Mouse (Mus musculus) lung, embryonic 16.5 days (tissue): ENCODE measurements at regions not wholly inside any gene's neighbourhood (a gene's known extent, or its start where the extent isn't known, plus 50 kb on each side); places are given as distances from the start of the nearest gene placed in this dataset.

Experiments
- ATAC-seq: fragments of 200-750 bp; cut with Nextera tagmentation; 2 replicates; pipeline ENCODE4 v1.8.0; 2017; ENCODE audit warnings: low read depth, mild to moderate bottlenecking, moderate library complexity
- H3K27ac ChIP-seq: fragments of 300-500 bp; sonication (generic); 2 replicates; pipeline ENCODE4 v1.5.1; 2014; ENCODE audit warnings: mild to moderate bottlenecking, control low read depth, low read length
- H3K27me3 ChIP-seq: fragments of 300-500 bp; sonication (generic); 2 replicates; pipeline ENCODE4 v1.6.1; 2014; ENCODE audit warnings: low read depth, low read length, mixed read lengths; ENCODE audit not compliant: control insufficient read depth, insufficient read depth
- H3K36me3 ChIP-seq: fragments of 300-500 bp; sonication (generic); 2 replicates; pipeline ENCODE4 v1.6.1; 2014; ENCODE audit warnings: low read length; ENCODE audit not compliant: control insufficient read depth, insufficient read depth
- H3K4me1 ChIP-seq: fragments of 300-500 bp; sonication (generic); replicated peaks from 2 replicates; pipeline ENCODE4 v1.6.1; 2014; ENCODE audit warnings: low read length, mixed read lengths; ENCODE audit not compliant: control insufficient read depth, insufficient read depth
- H3K4me2 ChIP-seq: fragments of 300-500 bp; sonication (generic); 2 replicates; pipeline ENCODE4 v1.6.1; 2014; ENCODE audit warnings: low read depth, low read length, control low read depth
- H3K4me3 ChIP-seq: fragments of 300-500 bp; sonication (generic); 2 replicates; pipeline ENCODE4 v1.5.1; 2014; ENCODE audit warnings: mild to moderate bottlenecking, low read length, control low read depth
- H3K9ac ChIP-seq: fragments of 300-500 bp; sonication (generic); 2 replicates; pipeline ENCODE4 v1.6.1; 2014; ENCODE audit warnings: low read length, control low read depth
- H3K9me3 ChIP-seq: fragments of 300-500 bp; sonication (generic); 2 replicates; pipeline ENCODE4 v1.6.1; 2016; ENCODE audit warnings: low read length; ENCODE audit not compliant: control insufficient read depth
- WGBS: fragments of 180-500 bp; shearing (Covaris S2); extraction: QIAGEN DNeasy Blood & Tissue Kit; methylation state at CpG from one replicate; pipeline ENCODE4 v1.1.7; 2014; 5-methylcytosine and 5-hydroxymethylcytosine counted together

DNA sequence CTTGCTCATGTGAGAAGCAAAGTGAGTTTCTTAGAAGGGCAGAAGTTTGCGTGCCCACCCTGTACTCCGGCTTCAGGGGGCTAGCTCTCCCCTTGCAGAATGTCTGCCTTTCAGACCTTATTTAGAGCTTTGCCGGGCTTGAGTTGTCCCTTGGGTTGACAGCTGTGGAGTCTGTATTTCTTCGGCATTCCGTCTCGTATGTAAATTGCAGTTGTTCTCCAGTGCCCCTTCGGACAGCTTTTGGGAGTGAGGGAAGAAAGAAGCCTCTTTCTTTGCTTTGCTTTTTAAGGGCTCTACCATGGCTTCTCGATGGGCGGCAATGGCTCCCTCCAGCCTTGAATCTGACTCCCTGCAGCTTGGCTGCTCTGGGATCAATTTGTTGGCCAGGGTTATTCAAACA, 386.9 kb upstream of the Pmfbp1 start:
- WGBS: 68% methylated on average over 9 of the region's 9 CpGs

DNA sequence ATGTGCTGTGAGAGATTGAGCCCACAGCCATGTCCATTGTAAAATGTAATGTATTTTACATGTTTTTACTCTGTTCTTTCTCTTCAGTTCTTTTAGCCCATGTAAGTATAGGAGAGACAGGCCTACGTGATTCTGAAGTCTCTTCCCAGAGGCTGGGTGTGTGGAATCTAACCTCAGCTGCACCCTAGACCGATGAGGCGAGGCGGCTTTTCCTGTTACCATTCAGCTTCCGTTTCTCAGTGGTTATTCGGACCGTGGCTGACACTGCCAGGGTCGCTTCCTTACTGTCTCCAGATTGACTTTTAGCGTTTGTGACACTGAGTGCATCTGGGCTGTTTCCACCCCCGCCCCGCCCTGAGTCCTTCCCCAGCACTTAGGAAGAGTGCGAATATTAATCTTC, 386.1 kb upstream of the Pmfbp1 start:
- Histone ChIP-seq H3K4me3 (no peak overlapping the region; the same call in 1 of the 2 replicates), H3K27ac (no peak overlapping the region), H3K36me3 (no peaks in the 10 kb centered on the region), H3K27me3 (no peaks in the 10 kb centered on the region), H3K9me3 (no peaks in the 10 kb centered on the region), H3K4me2 (peak overlapping the region; percentile 42), H3K9ac (no peak overlapping the region), H3K4me1 (peaks cover 13% of the 10 kb centered on the region)
- 41% methylated on average over 12 of the region's 12 CpGs for WGBS
- ATAC-seq: 0 out of 2 replicates have a peak, but pooled peaks have one; percentile 38

More for the DNA sequence above, 386.9 kb upstream of the Pmfbp1 start:
- Histone ChIP-seq H3K4me1 (peaks cover 13% of the 10 kb centered on the region), H3K9me3 (no peaks in the 10 kb centered on the region), H3K4me3 (no peak overlapping the region), H3K27me3 (no peaks in the 10 kb centered on the region), H3K27ac (no peak overlapping the region; the same call in 1 of the 2 replicates), H3K4me2 (no peak overlapping the region), H3K9ac (no peak overlapping the region), H3K36me3 (no peaks in the 10 kb centered on the region)
- ATAC-seq: no peak

- Histone ChIP-seq H3K9ac (no peak overlapping the region), H3K36me3 (no peaks in the 10 kb centered on the region), H3K27me3 (no peaks in the 10 kb centered on the region), H3K4me2 (no peak overlapping the region), H3K9me3 (no peaks in the 10 kb centered on the region), H3K4me3 (no peak overlapping the region), H3K27ac (no peak overlapping the region), H3K4me1 (peaks cover 13% of the 10 kb centered on the region)
- 66% methylated on average over 4 of the region's 4 CpGs for WGBS
- ATAC-seq: no peak
Measured at GRCm38 (mm10) chr8:109109390-109109789, 384.4 kb upstream of the Pmfbp1 start.

- H3K4me1 ChIP-seq: no peaks in the 10 kb centered on the region
Measured at GRCm38 (mm10) chr8:109121776-109122175, 372.1 kb upstream of the Pmfbp1 start.

DNA sequence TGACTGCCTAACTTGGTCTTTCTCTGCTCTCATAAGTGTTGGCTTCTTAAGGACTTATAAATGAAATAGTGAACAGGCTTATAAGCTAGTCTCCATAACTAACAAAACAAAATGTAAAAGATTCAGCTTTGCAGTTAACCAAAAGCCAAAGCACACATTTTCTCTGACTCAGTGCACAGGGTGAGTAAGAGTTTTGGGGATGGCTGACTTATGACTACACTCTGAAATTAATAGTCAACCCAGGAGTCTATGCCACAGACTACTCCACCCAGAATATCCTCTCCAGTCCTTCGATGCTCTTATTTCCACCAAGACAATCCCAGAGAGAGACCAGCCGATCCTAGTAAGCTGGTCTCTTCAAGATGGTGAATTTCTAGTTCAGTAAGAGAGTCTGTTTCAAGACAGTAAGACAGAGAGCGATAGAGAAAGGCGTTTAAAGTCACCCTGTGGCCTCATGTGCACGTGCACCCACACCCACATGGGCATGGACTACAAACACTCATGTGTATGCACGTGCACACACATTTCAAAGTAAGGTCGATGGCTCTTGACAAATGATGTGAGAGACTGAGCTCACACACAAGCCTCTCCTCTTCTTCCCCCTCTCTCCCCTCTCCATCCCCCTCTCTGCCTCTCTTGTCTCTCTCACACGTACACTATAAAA, 351.2 kb upstream of the Pmfbp1 start:
- Histone ChIP-seq H3K4me2 (no peak overlapping the region), H3K27me3 (no peaks in the 10 kb centered on the region), H3K9me3 (no peaks in the 10 kb centered on the region), H3K27ac (no peak overlapping the region), H3K36me3 (no peaks in the 10 kb centered on the region), H3K4me1 (no peaks in the 10 kb centered on the region), H3K4me3 (no peak overlapping the region), H3K9ac (no peak overlapping the region)
- WGBS: 49% methylated on average over 8 of the region's 8 CpGs
- ATAC-seq: no peak

More at GRCm38 (mm10) chr8:109121776-109122175, 372.1 kb upstream of the Pmfbp1 start:
- Histone ChIP-seq H3K36me3 (no peaks in the 10 kb centered on the region), H3K9me3 (no peaks in the 10 kb centered on the region), H3K4me2 (no peak overlapping the region), H3K27me3 (no peaks in the 10 kb centered on the region), H3K9ac (no peak overlapping the region), H3K27ac (no peak overlapping the region), H3K4me3 (no peak overlapping the region)
- ATAC-seq: no peak
- 41% methylated on average over 6 of the region's 6 CpGs for WGBS

DNA sequence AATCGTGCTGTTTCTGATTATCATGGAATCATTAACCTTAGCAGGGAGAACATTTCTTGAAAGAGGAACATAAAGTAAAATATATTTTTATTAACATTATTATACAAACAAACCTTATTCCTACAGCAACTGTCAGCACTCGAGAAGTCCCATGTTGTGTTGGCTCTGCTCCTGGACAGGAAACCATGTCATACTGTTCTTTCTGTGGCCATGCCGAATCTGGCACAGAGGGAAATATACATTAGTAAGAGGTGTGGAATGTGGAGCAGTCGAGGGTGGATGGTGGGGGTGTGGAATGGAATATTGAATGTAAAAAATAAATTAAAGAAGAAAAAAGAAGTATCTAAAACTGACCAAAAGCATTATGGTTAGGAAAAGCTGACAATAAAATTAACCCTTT, 342.1 kb upstream of the Pmfbp1 start:
- Histone ChIP-seq H3K27me3 (no peaks in the 10 kb centered on the region), H3K4me1 (0 out of 2 replicates have a peak, but pooled peaks cover 2% of the 10 kb centered on the region)
- 45% methylated on average over 4 of the region's 4 CpGs for WGBS

GRCm38 (mm10) chr8:109155489-109155888, 338.3 kb upstream of the Pmfbp1 start:
- no peaks in the 10 kb centered on the region for H3K36me3 ChIP-seq
- no peak overlapping the region for H3K27ac ChIP-seq
- WGBS: 56% methylated on average over 11 of the region's 11 CpGs
- no peaks in the 10 kb centered on the region for H3K27me3 ChIP-seq
- H3K9me3 ChIP-seq: peaks cover 6% of the 10 kb centered on the region
- H3K4me3 ChIP-seq: no peak overlapping the region
- no peak overlapping the region for H3K9ac ChIP-seq
- ATAC-seq: no peak
- H3K4me2 ChIP-seq: no peak overlapping the region
- H3K4me1 ChIP-seq: 0 out of 2 replicates have a peak, but pooled peaks cover 2% of the 10 kb centered on the region

More for the DNA sequence above, 342.1 kb upstream of the Pmfbp1 start:
- Histone ChIP-seq H3K36me3 (no peaks in the 10 kb centered on the region), H3K4me2 (no peak overlapping the region), H3K27ac (no peak overlapping the region), H3K9me3 (peaks cover 6% of the 10 kb centered on the region), H3K9ac (no peak overlapping the region), H3K4me3 (no peak overlapping the region)
- no peak for ATAC-seq

DNA sequence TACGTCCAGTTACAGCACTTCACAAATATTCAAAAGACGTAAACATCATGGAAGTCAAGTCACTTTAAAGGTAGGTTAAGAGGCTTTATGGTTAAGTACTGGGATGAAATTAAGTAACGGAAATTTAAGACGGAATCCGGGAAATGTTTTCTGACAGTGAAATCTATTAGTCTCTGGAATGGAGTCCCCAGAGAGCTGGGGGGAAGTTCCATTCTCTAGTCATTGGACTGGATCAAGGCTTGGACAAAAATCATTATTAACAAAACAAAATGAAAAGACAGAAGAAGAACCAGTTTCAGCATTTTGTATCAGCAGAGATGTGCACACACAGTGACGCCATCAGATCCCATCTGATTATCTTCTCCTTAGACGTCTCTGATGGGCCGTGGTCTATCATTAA, 337.8 kb upstream of the Pmfbp1 start:
- Histone ChIP-seq H3K9ac (no peak overlapping the region), H3K27ac (no peak overlapping the region), H3K4me2 (no peak overlapping the region), H3K9me3 (peaks cover 3% of the 10 kb centered on the region), H3K4me3 (no peak overlapping the region), H3K27me3 (no peaks in the 10 kb centered on the region), H3K36me3 (no peaks in the 10 kb centered on the region), H3K4me1 (0 out of 2 replicates have a peak, but pooled peaks cover 2% of the 10 kb centered on the region)
- ATAC-seq: no peak
- 86% methylated on average over 8 of the region's 8 CpGs for WGBS

DNA sequence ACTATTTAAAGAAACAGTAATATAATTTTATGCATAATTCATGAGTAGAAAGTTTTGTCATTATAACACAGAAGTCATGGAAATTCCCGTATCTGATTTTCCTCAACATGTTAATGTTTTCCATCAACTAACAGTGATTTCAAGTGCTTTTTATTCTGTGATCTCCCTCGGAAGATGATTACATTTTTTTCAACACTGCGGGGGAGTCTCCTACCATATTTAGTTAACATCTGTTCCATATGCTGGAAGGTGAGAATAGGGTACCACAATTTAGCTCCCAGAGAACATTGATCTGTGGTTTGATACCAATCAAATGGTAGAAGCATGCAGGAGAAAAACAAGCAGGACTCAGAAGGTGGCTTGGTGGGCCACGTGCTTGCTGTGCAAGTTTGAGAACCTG, 321.1 kb upstream of the Pmfbp1 start:
- H3K4me1 ChIP-seq: peaks cover 4% of the 10 kb centered on the region; the same call in 1 of the 2 replicates
- no peak overlapping the region for H3K4me3 ChIP-seq
- no peaks in the 10 kb centered on the region for H3K27me3 ChIP-seq
- H3K4me2 ChIP-seq: no peak overlapping the region
- no peak for ATAC-seq
- H3K36me3 ChIP-seq: no peaks in the 10 kb centered on the region
- no peak overlapping the region for H3K9ac ChIP-seq
- H3K9me3 ChIP-seq: peaks cover 5% of the 10 kb centered on the region; the same call in 1 of the 2 replicates
- WGBS: 82% methylated on average over 4 of the region's 4 CpGs
- H3K27ac ChIP-seq: no peak overlapping the region
